Mouse (Mus musculus) olfactory bulb, adult 2 months (tissue): ENCODE results near the gene Dtnb.

Experiments
- CTCF ChIP-seq: fragments of 200-500 bp; IDR thresholded peaks from 2 replicates; pipeline ENCODE4 v1.5.1; 2012; ENCODE audit warnings: low read depth, mild to moderate bottlenecking, low read length, moderate library complexity; ENCODE audit not compliant: insufficient read depth
- POLR2A ChIP-seq: fragments of 200-500 bp; IDR thresholded peaks from 2 replicates; pipeline ENCODE4 v1.6.1; 2012; ENCODE audit warnings: mild to moderate bottlenecking, low read depth, low read length, moderate library complexity; ENCODE audit not compliant: insufficient read depth

DNA sequence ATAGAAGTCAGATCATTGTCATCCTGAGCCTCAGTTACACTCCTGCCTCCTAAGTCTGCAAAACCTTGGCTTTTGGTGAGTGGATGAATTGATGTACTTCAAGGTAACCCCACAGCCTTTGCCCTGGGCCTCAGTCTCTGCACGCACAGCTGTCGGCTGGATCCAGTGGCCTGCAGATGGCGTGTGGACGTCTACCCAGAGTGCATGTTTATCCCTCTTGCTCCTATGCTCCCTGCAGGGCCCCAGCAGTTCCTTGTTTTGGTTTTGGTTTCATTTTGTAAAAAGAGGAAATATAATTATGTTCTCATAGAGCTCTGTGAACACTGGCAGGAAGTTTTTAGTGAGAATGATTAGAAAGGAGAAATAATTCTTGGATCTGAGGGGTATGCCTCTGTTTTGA is 187.2 kb downstream of the Dtnb start:
- TF ChIP-seq CTCF (no peak), POLR2A (no peak)
